Mouse (Mus musculus) spleen, adult 18-20 months (tissue): ENCODE measurements at regions not wholly inside any gene's neighbourhood (a gene's known extent, or its start where the extent isn't known, plus 50 kb on each side); places are given as distances from the start of the nearest gene placed in this dataset.

ENCODE experiments used
- DNase-seq, 2 experiments: peaks; one replicate each; pipeline ENCODE4 v3.0.0; 2022; ENCODE audit warnings: mixed read lengths in 2 of 2

- no peak for DNase-seq
Measured at GRCm38 (mm10) chr3:149811036-149811435, 820.7 kb upstream of the Adgrl2 start.

GRCm38 (mm10) chr3:149805345-149805744, 815.0 kb upstream of the Adgrl2 start:
- no peak for DNase-seq

GRCm38 (mm10) chr3:149796123-149796522, 805.8 kb upstream of the Adgrl2 start:
- DNase-seq, result no peak

GRCm38 (mm10) chr3:149791593-149791992, 801.2 kb upstream of the Adgrl2 start:
- DNase-seq, result no peak

- DNase-seq, result no peak
Measured at GRCm38 (mm10) chr3:149786096-149786495, 795.7 kb upstream of the Adgrl2 start.

GRCm38 (mm10) chr3:149783903-149784608, 793.7 kb upstream of the Adgrl2 start:
- no peak for DNase-seq

- no peak for DNase-seq
Measured at GRCm38 (mm10) chr3:149767847-149768421, 777.6 kb upstream of the Adgrl2 start.

- no peak for DNase-seq
Measured at GRCm38 (mm10) chr3:149761245-149761644, 770.9 kb upstream of the Adgrl2 start.

GRCm38 (mm10) chr3:149757910-149758592, 767.7 kb upstream of the Adgrl2 start:
- DNase-seq, result no peak

- DNase-seq, result no peak
Measured at GRCm38 (mm10) chr3:149736069-149736468, 745.7 kb upstream of the Adgrl2 start.

GRCm38 (mm10) chr3:149726212-149726611, 735.9 kb upstream of the Adgrl2 start:
- DNase-seq, result no peak

- no peak for DNase-seq
Measured at GRCm38 (mm10) chr3:149724879-149725278, 734.5 kb upstream of the Adgrl2 start.

GRCm38 (mm10) chr3:149721832-149722231, 731.5 kb upstream of the Adgrl2 start:
- no peak for DNase-seq

- DNase-seq, result no peak
Measured at GRCm38 (mm10) chr3:149720306-149720705, 730.0 kb upstream of the Adgrl2 start.

GRCm38 (mm10) chr3:149705724-149706123, 715.4 kb upstream of the Adgrl2 start:
- DNase-seq, result no peak

- no peak for DNase-seq
Measured at GRCm38 (mm10) chr3:149705322-149705721, 715.0 kb upstream of the Adgrl2 start.

GRCm38 (mm10) chr3:149704478-149704877, 714.1 kb upstream of the Adgrl2 start:
- no peak for DNase-seq

GRCm38 (mm10) chr3:149683561-149683960, 693.2 kb upstream of the Adgrl2 start:
- DNase-seq, result no peak

- no peak for DNase-seq
Measured at GRCm38 (mm10) chr3:149682246-149682645, 691.9 kb upstream of the Adgrl2 start.

GRCm38 (mm10) chr3:149673926-149674325, 683.6 kb upstream of the Adgrl2 start:
- DNase-seq, result no peak

- no peak for DNase-seq
Measured at GRCm38 (mm10) chr3:149664624-149665023, 674.3 kb upstream of the Adgrl2 start.

- DNase-seq, result no peak
Measured at GRCm38 (mm10) chr3:149638324-149638723, 648.0 kb upstream of the Adgrl2 start.

GRCm38 (mm10) chr3:149626186-149626585, 635.8 kb upstream of the Adgrl2 start:
- no peak for DNase-seq

GRCm38 (mm10) chr3:149625497-149625896, 635.1 kb upstream of the Adgrl2 start:
- DNase-seq, result no peak
